Mouse (Mus musculus): Measurements from ENCODE around the gene Slc16a2.

DNA sequence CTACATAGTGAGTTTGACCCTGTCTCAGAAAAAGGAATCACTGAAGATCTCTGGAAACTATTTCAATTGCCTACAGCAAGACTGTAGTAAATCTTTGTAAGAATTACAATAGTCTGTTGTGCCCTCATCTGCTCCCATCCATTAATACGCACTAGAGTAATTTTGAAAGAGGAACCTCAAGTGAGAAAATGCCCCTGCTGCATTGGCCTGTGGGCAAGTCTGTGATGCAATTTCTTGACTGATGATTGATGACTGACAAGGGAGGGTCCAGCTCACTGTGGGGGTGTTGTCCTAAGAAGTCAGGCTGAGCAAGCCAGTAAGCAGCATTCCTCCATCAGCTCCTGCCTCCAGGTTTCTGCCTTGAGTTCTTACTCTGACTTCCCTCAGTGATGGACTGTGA lies 75.6 kb downstream of the Slc16a2 start:
- no peak for TF ChIP-seq POLR2A (IDR thresholded peaks at IDR 0.05; ENCODE audit: control insufficient read depth in 1 of 2, insufficient read depth in 1 of 2, low read depth in 1 of 2, low read length in 2 of 2, poor library complexity in 1 of 2)
- no peak for TF ChIP-seq MAX (IDR thresholded peaks at IDR 0.05; ENCODE audit: low read length)
- TF ChIP-seq CTCF (IDR thresholded peaks at IDR 0.05 in 2 of 3, conservative IDR thresholded peaks at IDR 0.05 in 1 of 3; ENCODE audit: control insufficient read depth in 1 of 3, insufficient read depth in 1 of 3, low read depth in 2 of 3, low read length in 3 of 3, poor library complexity in 1 of 3, severe bottlenecking in 1 of 3) = no peak
- no peak for TF ChIP-seq E2F4 (IDR thresholded peaks at IDR 0.05; ENCODE audit: borderline replicate concordance, low read depth, low read length)
- TF ChIP-seq SMC3 (IDR thresholded peaks at IDR 0.05; ENCODE audit: low read depth, low read length) = no peak
- TF ChIP-seq CHD2 (IDR thresholded peaks at IDR 0.05; ENCODE audit: low read length) = no peak
- no peak for TF ChIP-seq POLR2AphosphoS5 (IDR thresholded peaks at IDR 0.05; ENCODE audit: borderline replicate concordance, low read depth, low read length)
- no peak for TF ChIP-seq MXI1 (IDR thresholded peaks at IDR 0.05; ENCODE audit: low read depth, low read length)
- TF ChIP-seq POLR2AphosphoS2 (IDR thresholded peaks at IDR 0.05; ENCODE audit: low read length) = no peak
- no peak for TF ChIP-seq TAL1 (IDR thresholded peaks at IDR 0.05; ENCODE audit: low read length)
- no peak for TF ChIP-seq RCOR1 (IDR thresholded peaks at IDR 0.05; ENCODE audit: low read depth, low read length)
- TF ChIP-seq ZC3H11A (IDR thresholded peaks at IDR 0.05; ENCODE audit: low read depth, low read length) = no peak
- TF ChIP-seq ETS1 (IDR thresholded peaks at IDR 0.05; ENCODE audit: low read depth, low read length) = no peak
- no peak for TF ChIP-seq NRF1 (IDR thresholded peaks at IDR 0.05; ENCODE audit: insufficient read depth, low read depth, low read length, poor library complexity, severe bottlenecking)

All from MEL (cell line).